ENCODE assay signal across 8 mouse cellular contexts in genomic region chr19:6342276-6342933, GRCm38 (mm10). TPM values are rescaled to one million over a fixed set of nuclear protein-coding genes. Genes with fewer than 3 reads are reported as not detected.
A peak's percentile ranks its signal among the peaks of the same experiment; 100 is the strongest.
DNase-seq lines count a peak whose midpoint lies in the region; ATAC-seq and TF ChIP-seq lines count a peak whose summit lies in the region.

No protein-coding gene starts in this region.

- no peaks in the 10 kb centered on the region for H3K9me3 ChIP-seq in heart, embryonic 10.5 days
- no peaks in the 10 kb centered on the region for H3K9me3 ChIP-seq in E14TG2a.4 (ENCODE audit: low read length)
- no peaks in the 10 kb centered on the region for H3K9me3 ChIP-seq in midbrain, embryonic 15.5 days

- no peak for TF ChIP-seq CTCF in E14TG2a.4 (conservative IDR thresholded peaks at IDR 0.05; ENCODE audit: low read length)

- peaks cover 61% of the 10 kb centered on the region for H3K4me1 ChIP-seq in heart, embryonic 10.5 days
- H3K4me1 ChIP-seq in E14TG2a.4 (replicated peaks; ENCODE audit: low read depth, low read length), result peaks cover 80% of the 10 kb centered on the region
- peaks cover 10% of the 10 kb centered on the region for H3K4me1 ChIP-seq in midbrain, embryonic 15.5 days

- WGBS in heart, embryonic 10.5 days, result 74% methylated on average over 5 of the region's 5 CpGs
- 77% methylated on average over 5 of the region's 5 CpGs for WGBS in midbrain, embryonic 15.5 days

- H3K4me2 ChIP-seq in midbrain, embryonic 15.5 days, result peak overlapping the region; percentile 91; the same call in 1 of the 2 replicates

- 0 out of 2 replicates have a peak, but pooled peaks cover 7% of the 10 kb centered on the region for H3K27me3 ChIP-seq in heart, embryonic 10.5 days (ENCODE audit: insufficient read depth, poor library complexity, severe bottlenecking)
- H3K27me3 ChIP-seq in E14TG2a.4 (ENCODE audit: insufficient read depth, low read length), result peaks cover 14% of the 10 kb centered on the region; the same call in 1 of the 2 replicates
- H3K27me3 ChIP-seq in midbrain, embryonic 15.5 days (replicated peaks), result 0 out of 2 replicates have a peak, but pooled peaks cover 3% of the 10 kb centered on the region

- no peak overlapping the region for H3K9ac ChIP-seq in midbrain, embryonic 15.5 days

- peaks cover 73% of the 10 kb centered on the region for H3K36me3 ChIP-seq in heart, embryonic 10.5 days
- peaks cover 74% of the 10 kb centered on the region for H3K36me3 ChIP-seq in E14TG2a.4 (ENCODE audit: insufficient read depth, low read length)
- peaks cover 55% of the 10 kb centered on the region for H3K36me3 ChIP-seq in midbrain, embryonic 15.5 days (replicated peaks)

- H3K27ac ChIP-seq in heart, embryonic 10.5 days, result 0 out of 2 replicates have a peak overlapping the region, but pooled peaks have one; percentile 91
- no peak overlapping the region for H3K27ac ChIP-seq in midbrain, embryonic 15.5 days

- ATAC-seq in midbrain, embryonic 15.5 days (replicated peaks), result no peak

- H3K4me3 ChIP-seq in heart, embryonic 10.5 days, result peak overlapping the region; percentile 84; the same call in 1 of the 2 replicates
- peak overlapping the region; percentile 87; the same call in 1 of the 2 replicates for H3K4me3 ChIP-seq in E14TG2a.4 (replicated peaks; ENCODE audit: low read length)
- H3K4me3 ChIP-seq in midbrain, embryonic 15.5 days, result 0 out of 2 replicates have a peak overlapping the region, but pooled peaks have one; percentile 47

- DNase-seq in heart, embryonic 10.5 days (ENCODE audit: low spot score), result no peak
- DNase-seq in heart, adult 9 months (ENCODE audit: low spot score in 2 of 2), result no peak
- peak; percentile 46 for DNase-seq in induced T-regulatory cell, adult 2 months (ENCODE audit: low read depth)
- DNase-seq in T-cell, adult 2 months (ENCODE audit: low spot score), result no peak
- DNase-seq in urinary bladder, postnatal 14 days (ENCODE audit: low spot score), result no peak
- DNase-seq in yolk sac, embryonic 10.5 days (ENCODE audit: low spot score), result no peak

RNA-seq across cellular contexts. Expression of gene Map4k2, which starts 1.5 kb away (rescaled TPM):
- 12.5 and 15.0 TPM in 2 replicates for polyA plus RNA-seq in heart, embryonic 10.5 days (2016; fragmentation: Nextera tagmentation; extraction: Ambion mirVana)
- polyA plus RNA-seq in midbrain, embryonic 15.5 days (2015; fragmentation: Nextera tagmentation; extraction: Ambion mirVana), result 20.0 and 21.7 TPM in 2 replicates

RNA-seq across cellular contexts. Expression of gene Men1, which starts 7.6 kb away (rescaled TPM):
- polyA plus RNA-seq in heart, embryonic 10.5 days (2016; fragmentation: Nextera tagmentation; extraction: Ambion mirVana), result 67.2 and 80.8 TPM in 2 replicates
- 79.8 and 85.6 TPM in 2 replicates for polyA plus RNA-seq in midbrain, embryonic 15.5 days (2015; fragmentation: Nextera tagmentation; extraction: Ambion mirVana)

RNA-seq across cellular contexts. Expression of gene Sf1, which starts 21.1 kb away (rescaled TPM):
- 129 and 146 TPM in 2 replicates for polyA plus RNA-seq in heart, embryonic 10.5 days (2016; fragmentation: Nextera tagmentation; extraction: Ambion mirVana)
- polyA plus RNA-seq in midbrain, embryonic 15.5 days (2015; fragmentation: Nextera tagmentation; extraction: Ambion mirVana), result 112 and 119 TPM in 2 replicates

RNA-seq across cellular contexts. Expression of gene Cdc42bpg, which starts 36.1 kb away (rescaled TPM):
- polyA plus RNA-seq in heart, embryonic 10.5 days (2016; fragmentation: Nextera tagmentation; extraction: Ambion mirVana), result 0.33 and 0.38 TPM in 2 replicates
- polyA plus RNA-seq in midbrain, embryonic 15.5 days (2015; fragmentation: Nextera tagmentation; extraction: Ambion mirVana), result 0.40 and 0.47 TPM in 2 replicates

RNA-seq across cellular contexts. Expression of gene Pygm, which starts 41.8 kb away (rescaled TPM):
- 103 and 214 TPM in 2 replicates for polyA plus RNA-seq in heart, embryonic 10.5 days (2016; fragmentation: Nextera tagmentation; extraction: Ambion mirVana)
- 5.9 and 9.5 TPM in 2 replicates for polyA plus RNA-seq in midbrain, embryonic 15.5 days (2015; fragmentation: Nextera tagmentation; extraction: Ambion mirVana)
